Mouse (Mus musculus) monocyte, adult 2 months (primary cell): ENCODE results near the gene Mrpl12.

Experiments used
- DNase-seq, 2 experiments: peaks; one replicate each; pipeline ENCODE4 v3.0.0; 2022; ENCODE audit warnings: low spot score in 2 of 2, low read depth in 1 of 2

Gene Mrpl12

GRCm38 (mm10) chr11:120484265-120484981 is at the start of gene Mrpl12:
TSS of gene Mrpl12 (plus strand) at chr11:120484613.
- DNase-seq = peak; percentile 58 to 73

DNA sequence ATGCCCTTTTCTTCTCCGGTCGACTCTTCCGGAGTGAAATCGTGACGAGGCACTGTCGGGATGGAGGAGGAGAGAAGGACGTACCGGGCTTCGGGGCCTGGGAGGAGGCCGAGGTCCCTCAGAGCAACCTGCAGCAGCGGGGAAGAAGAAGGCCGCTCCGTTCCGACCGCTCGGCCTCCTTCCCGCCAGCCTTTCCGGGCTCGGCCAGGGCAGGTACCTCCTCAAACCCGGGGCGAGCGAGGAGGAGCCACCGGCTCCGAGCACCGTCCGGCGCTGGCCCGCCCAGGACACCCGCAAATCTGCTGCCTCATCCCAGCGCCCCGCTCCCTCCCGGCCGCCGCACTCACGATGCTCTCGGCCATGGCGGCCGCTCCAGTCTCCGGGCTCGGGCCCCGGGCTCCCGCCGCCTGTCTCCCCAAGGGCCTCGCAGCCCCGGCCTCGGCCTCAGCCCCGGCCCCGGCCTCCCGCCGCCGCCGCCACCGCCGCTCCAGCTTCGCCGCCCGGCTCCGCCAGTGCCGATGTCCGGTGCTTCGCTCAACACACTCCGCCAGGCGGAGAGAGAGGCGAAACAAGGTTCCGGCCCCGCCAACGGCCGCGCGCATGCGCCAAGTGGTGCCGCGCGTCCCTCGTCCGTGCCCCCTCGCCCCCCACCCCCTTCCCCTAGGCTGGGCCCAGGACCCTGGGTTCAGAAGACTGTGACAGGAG is 47.1 kb upstream of the Mrpl12 start, which contains the start of gene Nploc4:
Gene Nploc4, minus strand, starts transcription at position 557 of the 705 bp plus-strand sequence.
- DNase-seq = peak; percentile 60 to 79

- DNase-seq = no peak
Measured at GRCm38 (mm10) chr11:120437857-120438385, 46.5 kb upstream of the Mrpl12 start.

GRCm38 (mm10) chr11:120442344-120442743 is 42.1 kb upstream of the Mrpl12 start, which contains the start of gene Tspan10:
TSS of gene Tspan10 (plus strand) at chr11:120442644.
- no peak for DNase-seq

GRCm38 (mm10) chr11:120442765-120443280 is 41.6 kb upstream of the Mrpl12 start:
- DNase-seq = no peak

DNA sequence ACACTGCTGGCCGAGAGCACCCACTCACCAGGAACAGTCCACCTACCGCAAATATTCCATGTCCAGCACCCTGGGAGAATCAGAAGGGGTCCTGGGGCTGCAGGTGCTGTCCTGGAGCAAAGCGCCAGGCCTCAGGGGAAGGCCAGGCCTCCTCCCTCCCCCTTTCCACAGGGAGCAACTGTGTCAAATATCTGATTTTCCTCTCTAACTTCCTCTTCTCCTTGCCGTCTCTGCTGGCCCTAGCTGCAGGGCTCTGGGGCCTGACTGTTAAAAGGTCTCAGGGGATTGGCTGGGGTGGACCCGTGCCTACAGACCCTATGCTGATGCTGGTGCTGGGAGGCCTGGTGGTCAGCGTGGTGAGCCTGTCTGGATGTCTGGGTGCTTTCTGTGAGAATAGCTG is 40.3 kb upstream of the Mrpl12 start:
- no peak for DNase-seq

DNA sequence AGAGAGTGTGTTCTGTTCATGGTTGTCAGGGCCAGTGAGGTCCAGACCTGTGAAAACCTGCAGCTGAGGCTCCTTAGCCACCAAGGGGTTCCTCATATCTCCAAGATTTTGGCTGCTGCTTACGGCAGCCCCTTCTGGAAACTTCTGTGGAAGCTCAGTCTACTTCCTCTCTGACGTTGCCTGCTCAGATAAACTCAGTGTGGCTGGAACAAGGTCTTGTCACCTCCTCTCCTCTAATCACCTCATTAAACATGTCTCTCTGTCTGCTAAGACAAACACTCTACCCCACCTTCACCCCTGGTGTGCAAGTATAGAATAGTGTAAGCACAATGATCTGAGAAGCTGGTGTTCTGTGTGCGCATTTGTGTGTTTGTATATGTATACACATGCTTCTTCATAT is 38.9 kb upstream of the Mrpl12 start:
- no peak for DNase-seq

DNA sequence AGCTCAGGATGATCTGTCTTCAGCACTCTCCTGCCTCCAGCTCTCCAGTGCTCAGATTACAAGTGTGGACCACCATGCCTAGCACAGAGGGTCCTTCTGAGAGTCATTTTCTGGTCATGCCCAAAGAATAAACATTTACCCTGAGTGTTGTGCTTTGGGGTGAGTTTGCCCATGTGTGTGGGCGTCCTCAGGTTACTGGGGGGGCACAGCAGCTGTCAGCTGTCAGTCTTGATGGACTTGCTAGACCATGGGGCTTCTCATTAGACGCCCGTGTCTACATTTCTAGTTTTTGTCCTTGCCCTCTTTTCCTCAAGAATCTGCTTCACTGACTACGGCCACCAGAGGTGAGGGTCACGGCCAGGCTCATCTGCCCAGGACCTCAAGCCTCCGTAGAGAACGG is 37.2 kb upstream of the Mrpl12 start:
- DNase-seq = no peak

DNA sequence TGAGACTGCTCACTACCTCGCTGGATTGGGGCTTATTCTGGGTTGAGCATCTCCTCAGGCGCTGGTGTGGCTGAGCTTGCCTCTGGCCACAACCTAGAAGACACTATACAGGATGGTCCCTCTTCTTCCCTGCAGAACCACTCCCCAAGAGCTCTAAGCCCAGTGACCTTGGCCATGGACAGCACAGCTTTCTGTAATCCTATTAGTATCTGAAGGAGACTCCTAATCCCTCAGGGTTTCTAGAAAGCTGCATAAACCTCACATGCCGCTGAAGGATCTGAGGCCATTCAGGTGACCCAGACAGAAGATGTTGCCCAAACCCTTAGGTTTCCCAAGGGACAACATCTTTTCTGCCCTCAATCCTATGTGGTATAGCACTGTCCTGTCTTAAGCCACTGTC is 32.2 kb upstream of the Mrpl12 start:
- no peak for DNase-seq

DNA sequence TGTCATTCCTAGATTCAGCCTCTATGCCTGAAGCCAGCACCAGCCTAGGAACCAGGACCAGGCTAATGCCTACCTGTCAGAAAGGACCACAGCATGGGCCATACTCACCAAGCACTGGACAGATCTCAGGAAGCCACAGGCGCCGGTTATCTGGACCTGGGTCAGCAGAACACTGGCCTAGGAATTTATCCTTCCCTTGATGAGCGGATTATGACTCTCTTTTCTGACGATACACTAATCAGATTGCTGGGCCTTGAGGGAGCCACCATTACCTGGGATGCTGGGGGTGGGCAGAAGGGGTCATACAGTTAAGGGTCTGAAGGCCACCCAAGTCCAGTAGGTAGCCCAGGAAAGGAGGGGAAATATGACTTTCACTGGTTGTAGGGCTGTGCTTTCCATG is 31.1 kb upstream of the Mrpl12 start, which contains the start of gene Pde6g:
Gene Pde6g, minus strand, starts transcription at position 195 of the 400 bp plus-strand sequence.
- no peak for DNase-seq

DNA sequence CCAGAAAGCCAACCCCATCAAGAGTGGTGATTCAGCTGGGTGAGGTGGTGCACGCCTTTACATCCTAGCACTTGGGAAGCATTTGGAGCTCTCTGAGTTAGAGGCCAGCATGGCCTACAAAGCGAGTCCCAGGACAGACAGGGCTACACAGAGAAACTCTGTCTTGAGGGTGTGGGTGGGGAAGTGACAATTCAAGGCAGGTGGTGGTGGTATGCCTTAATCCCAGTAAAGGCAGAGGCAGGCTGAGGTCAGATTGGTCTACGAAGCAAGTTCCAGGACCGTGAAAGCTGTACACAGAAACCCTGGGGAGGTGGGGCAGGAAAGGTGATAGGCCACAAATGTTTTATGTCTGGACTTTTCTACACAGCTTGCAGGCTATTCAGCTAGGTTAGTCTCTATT is 29.4 kb upstream of the Mrpl12 start:
- DNase-seq = no peak

- no peak for DNase-seq
Measured at GRCm38 (mm10) chr11:120455413-120455812, 29.0 kb upstream of the Mrpl12 start.

- no peak for DNase-seq
Measured at GRCm38 (mm10) chr11:120457370-120457769, 27.0 kb upstream of the Mrpl12 start.

GRCm38 (mm10) chr11:120457772-120458751 is 26.4 kb upstream of the Mrpl12 start, which contains the start of the genes Oxld1 and Ccdc137:
TSS of gene Oxld1 (minus strand) at chr11:120458068.
TSS of gene Ccdc137 (plus strand) at chr11:120458115.
- peak in 1 of 2 experiments; percentile 55 for DNase-seq

GRCm38 (mm10) chr11:120458847-120459597 is 25.4 kb upstream of the Mrpl12 start:
- no peak for DNase-seq

GRCm38 (mm10) chr11:120463536-120463935 is 20.9 kb upstream of the Mrpl12 start:
- DNase-seq = no peak

DNA sequence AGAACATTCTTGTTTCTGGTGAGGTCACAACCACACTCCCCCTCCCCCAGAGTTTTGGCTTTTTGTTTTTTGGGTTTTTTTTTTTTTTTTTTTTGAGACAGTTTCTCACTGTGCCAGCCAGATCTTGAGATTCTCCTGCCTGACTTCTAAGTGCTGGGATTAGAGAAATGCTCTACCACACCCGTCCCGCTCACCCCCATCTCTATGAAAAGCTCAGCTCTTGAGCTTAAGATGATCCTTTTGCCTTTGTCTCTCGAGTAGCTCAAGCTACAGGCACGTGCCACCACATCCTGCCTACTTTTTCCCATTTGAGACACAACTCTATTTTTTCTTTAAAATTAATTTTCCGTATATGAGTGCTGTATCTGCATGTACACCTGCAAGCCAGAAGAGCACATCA is 20.0 kb upstream of the Mrpl12 start:
- DNase-seq = no peak

GRCm38 (mm10) chr11:120465521-120465920 is 18.9 kb upstream of the Mrpl12 start:
- DNase-seq = no peak

GRCm38 (mm10) chr11:120467051-120467735 is 17.2 kb upstream of the Mrpl12 start, which contains the start of gene Arl16:
TSS of gene Arl16 (minus strand) at chr11:120467607.
- DNase-seq = peak; percentile 84 to 87
